ENCODE assay signal across 31 mouse cellular contexts in genomic region chr4:107986386-107987168, GRCm38 (mm10). TPM values are rescaled to one million over a fixed set of nuclear protein-coding genes. Genes with fewer than 3 reads are reported as not detected.
DNase-seq lines count a peak whose midpoint lies in the region; ATAC-seq and TF ChIP-seq lines count a peak whose summit lies in the region.
"Had no signal": no experiment of that assay in that cellular context is flagged by ENCODE, and none has a peak within 500 bp of the region (broad histone marks: within the 10 kb centered on the region; RNA-seq: fewer than 3 reads in every experiment).

No protein-coding gene starts in this region.

- no peak overlapping the region for H3K4me2 ChIP-seq in embryonic facial prominence, embryonic 15.5 days (replicated peaks)
- H3K4me2 ChIP-seq: embryonic facial prominence, embryonic 13.5 days; heart, embryonic 13.5 days; hindbrain, embryonic 14.5 days had no signal

- 88% methylated on average over 11 of the region's 11 CpGs for WGBS in embryonic facial prominence, embryonic 15.5 days

- ATAC-seq in embryonic facial prominence, embryonic 15.5 days (ENCODE audit: insufficient number of reproducible peaks, low FRiP score, low TSS enrichment, low read depth) = no peak
- ATAC-seq: forebrain, embryonic 14.5 days; hindbrain, postnatal 0 days; inflammation-experienced regulatory T-cells, adult 6 months; intestine, embryonic 16.5 days; Patski had no signal

- H3K9ac ChIP-seq in MEL (ENCODE audit: control insufficient read depth, low read depth, low read length, poor library complexity, severe bottlenecking) = no peak overlapping the region
- no peak overlapping the region for H3K9ac ChIP-seq in embryonic facial prominence, embryonic 15.5 days
- H3K9ac ChIP-seq: embryonic facial prominence, embryonic 13.5 days; forebrain, postnatal 0 days; heart, embryonic 13.5 days; hindbrain, embryonic 14.5 days had no signal

- intact Hi-C loops in gastrocnemius, adult 2 months (cut with DNase I) = no loop called here
- intact Hi-C loops in gastrocnemius, postnatal 14 days (cut with DNase I; ENCODE audit: low total_unique reads) = no loop called here

- TF ChIP-seq RAD21 in MEL (IDR thresholded peaks at IDR 0.05; ENCODE audit: low read depth, low read length) = no peak

- H3K4me1 ChIP-seq in MEL (ENCODE audit: control insufficient read depth in 1 of 2, insufficient read depth in 2 of 2, low read length in 2 of 2) = peaks cover 0 to 38% of the 10 kb centered on the region in 2 experiments; a peak in 2 of 4 replicates
- H3K4me1 ChIP-seq in embryonic facial prominence, embryonic 15.5 days = peaks cover 30% of the 10 kb centered on the region

- peaks cover 0 to 15% of the 10 kb centered on the region in 2 experiments; a peak in 2 of 4 replicates for H3K36me3 ChIP-seq in MEL (ENCODE audit: control insufficient read depth in 1 of 2, insufficient read depth in 2 of 2, low read length in 2 of 2)
- no peaks in the 10 kb centered on the region for H3K36me3 ChIP-seq in embryonic facial prominence, embryonic 15.5 days
- H3K36me3 ChIP-seq: embryonic facial prominence, embryonic 13.5 days; heart, embryonic 10.5 days; heart, embryonic 13.5 days had no signal

- no peak overlapping the region for H3K4me3 ChIP-seq in gastrocnemius, adult 2 months
- no peak overlapping the region for H3K4me3 ChIP-seq in MEL (ENCODE audit: control insufficient read depth in 1 of 2, insufficient read depth in 1 of 2, low read depth in 2 of 2, low read length in 2 of 2)
- H3K4me3 ChIP-seq in embryonic facial prominence, embryonic 15.5 days (replicated peaks) = no peak overlapping the region
- H3K4me3 ChIP-seq: embryonic facial prominence, embryonic 13.5 days; heart, adult 2 months; heart, embryonic 10.5 days; heart, embryonic 13.5 days had no signal

- H3K9me3 ChIP-seq in MEL (replicated peaks; ENCODE audit: insufficient read depth, low read length) = no peaks in the 10 kb centered on the region
- no peaks in the 10 kb centered on the region for H3K9me3 ChIP-seq in embryonic facial prominence, embryonic 15.5 days (replicated peaks)
- H3K9me3 ChIP-seq: embryonic facial prominence, embryonic 13.5 days; heart, embryonic 10.5 days; heart, embryonic 13.5 days had no signal

- TF ChIP-seq EP300 in MEL (IDR thresholded peaks at IDR 0.05; ENCODE audit: low read depth in 1 of 2, low read length in 2 of 2) = 0 out of 4 replicates have a peak, but pooled peaks of 1 of the 2 experiments have one; percentile 38

- DNase-seq in adrenal gland, postnatal 14 days = peak; percentile 28
- no peak for DNase-seq in adrenal gland, adult 8-10 months
- DNase-seq in gastrocnemius, adult 2 months = peak; percentile 10
- DNase-seq in gastrocnemius, postnatal 14 days = no peak
- DNase-seq in MEL (ENCODE audit: low read depth, low spot score) = peak; percentile 34
- DNase-seq in cerebellum, adult 9-10 months = no peak
- DNase-seq in right cerebral cortex, adult 2 months (ENCODE audit: low spot score in 2 of 2) = no peak
- DNase-seq: cerebellum, adult 18-20 months; cerebellum, adult 9-11 months; cerebellum, postnatal 25 days; forebrain, postnatal 0 days; gastrocnemius, postnatal 36 days; heart, adult 2 months; heart, postnatal 14 days; heart, postnatal 4 days; kidney, adult 18-20 months had no signal

- peaks cover 1 to 8% of the 10 kb centered on the region in 2 experiments; a peak in 3 of 4 replicates for H3K27me3 ChIP-seq in MEL (ENCODE audit: control insufficient read depth in 1 of 2, insufficient read depth in 2 of 2, low read length in 2 of 2)
- no peaks in the 10 kb centered on the region for H3K27me3 ChIP-seq in embryonic facial prominence, embryonic 15.5 days
- H3K27me3 ChIP-seq: heart, embryonic 13.5 days; Patski had no signal

- TF ChIP-seq POLR2A in MEL (IDR thresholded peaks at IDR 0.05; ENCODE audit: control insufficient read depth in 1 of 2, insufficient read depth in 1 of 2, low read depth in 1 of 2, low read length in 2 of 2, poor library complexity in 1 of 2) = no peak

- TF ChIP-seq CTCF in gastrocnemius, adult 2 months (IDR thresholded peaks at IDR 0.05) = no peak
- no peak for TF ChIP-seq CTCF in MEL (IDR thresholded peaks at IDR 0.05 in 2 of 3, conservative IDR thresholded peaks at IDR 0.05 in 1 of 3; ENCODE audit: control insufficient read depth in 1 of 3, insufficient read depth in 1 of 3, low read depth in 2 of 3, low read length in 3 of 3, poor library complexity in 1 of 3, severe bottlenecking in 1 of 3)

- no peaks in the 10 kb centered on the region for H3K79me2 ChIP-seq in MEL (ENCODE audit: control insufficient read depth, insufficient read depth, low read length, poor library complexity)

- H3K27ac ChIP-seq in gastrocnemius, adult 2 months = no peak overlapping the region
- no peak overlapping the region for H3K27ac ChIP-seq in MEL (ENCODE audit: control insufficient read depth, low read depth, low read length)
- H3K27ac ChIP-seq in embryonic facial prominence, embryonic 15.5 days (replicated peaks) = 0 out of 2 replicates have a peak overlapping the region, but pooled peaks have one; percentile 95
- H3K27ac ChIP-seq: heart, adult 2 months; heart, embryonic 10.5 days; heart, embryonic 13.5 days; hindbrain, embryonic 14.5 days; hindbrain, postnatal 0 days had no signal

TF ChIP-seq in MEL, 35 proteins besides CTCF, POLR2A, EP300 and RAD21:
- TF ChIP-seq GATA1 (IDR thresholded peaks at IDR 0.05; ENCODE audit: low read depth, low read length) (0 out of 2 replicates have a peak, but pooled peaks have one; percentile 13), MYB (IDR thresholded peaks at IDR 0.05; ENCODE audit: low read depth, low read length) (peak; percentile 40; the same call in 1 of the 2 replicates), POLR2AphosphoS2 (IDR thresholded peaks at IDR 0.05; ENCODE audit: low read length) (no peak)

RNA-seq across cellular contexts. Expression of gene Slc1a7, which starts 18.4 kb away (rescaled TPM):
- total RNA-seq in adrenal gland, postnatal 14 days (2021) = 0.26 and 0.44 TPM in 2 replicates
- under 1 TPM; 0.35 to 0.73 (median 0.49) TPM for total RNA-seq in adrenal gland, adult 8-10 months (2022)
- total RNA-seq in gastrocnemius, adult 2 months (2021) = under 1 TPM; 0.10 to 0.17 TPM
- under 1 TPM; 0.06 to 0.09 TPM for total RNA-seq in gastrocnemius, postnatal 14 days (2021)
- not detected in 2 replicates for total RNA-seq in MEL (2012; rRNA removed)
- polyA plus RNA-seq in MEL (2012; ENCODE audit: insufficient read depth in 1 of 2, insufficient read length in 2 of 2, low read depth in 1 of 2, low replicate concordance in 2 of 2, missing spikeins in 1 of 2) = under 1 TPM in 1 of 2 experiments, not detected in 1; 0.68 TPM
- 0.12 and 0.16 TPM in 2 replicates for polyA plus RNA-seq in embryonic facial prominence, embryonic 15.5 days (2015; fragmentation: Nextera tagmentation; extraction: Ambion mirVana)
- total RNA-seq: common myeloid progenitor, adult 5-6 weeks; forebrain, postnatal 0 days; granulocyte monocyte progenitor cell, adult 5-6 weeks; heart, postnatal 4 days; hindbrain, postnatal 0 days had no signal
- polyA plus RNA-seq: embryonic facial prominence, embryonic 13.5 days; forebrain, embryonic 11.5 days; forebrain, embryonic 14.5 days; heart, embryonic 10.5 days; heart, embryonic 13.5 days; heart, embryonic 16.5 days; hindbrain, embryonic 11.5 days; inflammation-experienced regulatory T-cells, adult 6 months had no signal

Comparison
In these comparisons a context has a peak if more than half of its experiments do, and no peak if none do; other contexts are left out.
1. DNase-seq: peak in adrenal gland, postnatal 14 days (single experiment), gastrocnemius, adult 2 months (single experiment) and MEL (single experiment); none in adrenal gland, adult 8-10 months (single experiment), gastrocnemius, postnatal 14 days (single experiment), cerebellum, adult 9-10 months (single experiment) and right cerebral cortex, adult 2 months (0 of 2).